Mouse (Mus musculus): ENCODE results near the gene Anp32b.

Gene Anp32b

DNA sequence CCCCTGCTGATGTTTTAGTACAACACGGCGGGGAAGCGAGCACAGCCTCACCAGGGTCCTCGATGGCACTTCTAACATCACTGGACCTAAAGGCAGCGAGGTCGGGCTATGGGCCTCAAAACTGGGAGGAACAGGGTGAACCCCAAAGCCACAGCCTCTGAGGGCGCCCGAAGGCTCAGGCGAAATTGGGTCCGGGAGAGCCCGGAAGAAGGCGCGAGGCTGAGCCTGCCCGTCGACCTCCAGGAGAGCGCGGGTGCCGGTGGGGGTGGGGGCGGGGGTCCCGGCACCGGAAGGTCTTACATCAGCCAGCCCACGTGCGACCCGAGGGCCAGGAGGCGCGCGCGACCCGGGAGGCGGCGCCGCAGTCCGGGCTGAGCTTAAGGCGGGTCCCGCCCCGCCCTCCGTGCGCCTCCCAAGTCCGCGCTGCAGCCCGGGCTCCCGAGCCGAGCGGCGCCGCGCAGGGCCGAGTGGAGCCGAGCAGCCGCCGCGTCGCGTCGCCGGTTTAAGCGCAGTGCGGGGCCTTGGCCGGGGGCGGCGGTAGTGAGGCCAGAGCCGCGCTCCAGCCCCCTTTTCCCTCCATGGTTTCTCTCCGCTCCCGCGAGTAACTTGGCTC lies at the start of gene Anp32b:
Gene Anp32b, plus strand, starts transcription at position 384 of the 613 bp plus-strand sequence.
- in situ Hi-C loops (cut with MseI, MboI), result loop anchor here in 1 of 2 experiments (5.0 kb wide), 1 partner anchor 63 kb away; the partner anchor contains the start of gene Trmo

DNA sequence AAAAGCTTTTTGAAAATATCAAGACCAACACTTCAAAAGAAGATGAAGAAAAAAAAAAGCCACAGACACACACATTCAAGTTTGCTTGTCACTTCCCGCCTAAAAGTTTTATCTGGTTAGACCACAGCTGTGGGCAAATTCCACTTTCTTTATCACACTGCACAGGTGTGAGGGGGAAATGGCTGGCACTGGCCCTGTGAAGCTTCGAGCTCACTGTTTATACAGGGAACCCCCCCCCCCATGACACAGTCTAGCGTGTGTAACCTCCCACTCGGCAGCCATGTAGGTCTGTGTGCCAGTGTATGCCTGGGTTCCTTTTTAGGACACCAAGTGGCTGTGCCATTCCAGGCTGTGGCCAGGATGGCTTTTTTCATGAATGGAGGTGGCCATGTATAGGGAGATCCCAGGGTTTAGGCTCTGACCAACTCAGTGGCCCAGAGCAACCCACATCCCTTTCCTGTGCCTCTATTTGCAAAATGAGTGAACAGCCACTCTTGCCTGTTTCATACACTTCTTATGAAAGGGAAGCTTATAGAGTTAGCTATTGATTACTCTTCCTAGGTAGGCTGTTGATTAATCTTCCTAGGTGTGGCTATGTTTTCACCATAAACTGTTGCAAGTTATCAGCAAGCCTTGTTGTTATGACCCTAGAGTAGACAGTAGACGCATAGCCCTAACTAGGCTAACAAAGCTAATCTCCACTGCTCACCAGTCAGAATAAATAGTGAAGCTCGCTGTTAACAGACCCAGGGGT lies 46.5 kb upstream of the Anp32b start:
- in situ Hi-C loops (cut with MseI, MboI), result no loop called here

- in situ Hi-C loops (cut with MseI, MboI), result no loop called here
Measured at GRCm38 (mm10) chr4:46406966-46407703, 43.6 kb upstream of the Anp32b start.

- in situ Hi-C loops (cut with MseI, MboI), result no loop called here
Measured at GRCm38 (mm10) chr4:46410677-46411076, 40.0 kb upstream of the Anp32b start.

- in situ Hi-C loops (cut with MseI, MboI), result no loop called here
Measured at GRCm38 (mm10) chr4:46411489-46411888, 39.2 kb upstream of the Anp32b start.

GRCm38 (mm10) chr4:46412113-46412512 lies 38.6 kb upstream of the Anp32b start:
- in situ Hi-C loops (cut with MseI, MboI), result no loop called here

DNA sequence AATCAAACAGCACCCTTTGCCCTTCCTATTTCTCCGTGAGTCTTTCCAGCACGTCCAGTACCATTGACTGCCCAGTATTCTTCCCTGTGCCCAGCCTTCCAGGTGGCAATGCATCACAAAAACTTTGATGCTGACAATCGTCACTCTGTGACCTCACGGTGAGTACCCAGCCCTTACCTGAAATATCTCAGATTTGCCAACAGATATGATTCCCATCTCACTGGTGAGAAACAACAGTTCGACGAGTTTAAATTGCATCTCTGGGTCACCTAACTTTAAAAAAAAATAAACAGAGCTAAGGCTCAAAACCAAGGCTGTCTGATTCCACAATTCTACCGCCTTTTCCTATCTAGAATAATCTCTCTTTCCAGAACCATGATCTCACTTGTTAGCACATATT lies 37.3 kb upstream of the Anp32b start, which contains the start of gene Hemgn:
Gene Hemgn, minus strand, starts transcription at position 101 of the 400 bp plus-strand sequence.
- in situ Hi-C loops (cut with MseI, MboI), result no loop called here

GRCm38 (mm10) chr4:46417491-46417890 lies 33.2 kb upstream of the Anp32b start:
- in situ Hi-C loops (cut with MseI, MboI), result no loop called here

- in situ Hi-C loops (cut with MseI, MboI), result no loop called here
Measured at GRCm38 (mm10) chr4:46418851-46419250, 31.9 kb upstream of the Anp32b start.

GRCm38 (mm10) chr4:46422625-46423024 lies 28.1 kb upstream of the Anp32b start:
- in situ Hi-C loops (cut with MseI, MboI), result no loop called here

DNA sequence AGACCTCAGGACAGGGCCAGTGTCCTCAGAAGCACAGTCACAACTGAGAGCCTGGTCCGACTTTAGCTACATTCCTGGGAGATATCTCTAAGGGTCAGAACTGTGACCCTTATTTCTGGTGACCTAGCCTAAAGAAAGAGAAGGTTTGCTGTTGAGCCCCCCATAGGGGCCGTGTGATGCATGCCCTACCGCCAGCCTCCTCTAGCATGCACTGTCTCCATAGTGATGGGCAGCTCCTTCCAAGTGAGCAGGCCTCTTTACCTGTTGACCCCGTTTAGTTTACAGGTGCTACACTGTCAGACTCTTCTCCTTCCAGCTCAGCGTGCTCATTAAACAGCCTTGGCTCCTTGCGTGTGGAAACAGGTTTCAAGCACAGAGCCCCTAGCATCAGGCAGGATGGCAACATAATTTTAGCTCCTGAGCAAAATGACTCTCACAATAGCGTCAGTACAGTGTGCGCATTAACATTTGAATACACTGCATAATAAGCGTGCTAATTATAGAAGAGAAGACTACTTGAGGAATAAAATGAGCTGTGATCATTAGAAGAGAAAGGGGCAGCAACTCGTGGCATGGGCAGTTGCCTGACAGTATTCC lies 21.7 kb upstream of the Anp32b start:
- in situ Hi-C loops (cut with MseI, MboI), result no loop called here

GRCm38 (mm10) chr4:46432339-46433036 lies 18.2 kb upstream of the Anp32b start:
- in situ Hi-C loops (cut with MseI, MboI), result no loop called here

DNA sequence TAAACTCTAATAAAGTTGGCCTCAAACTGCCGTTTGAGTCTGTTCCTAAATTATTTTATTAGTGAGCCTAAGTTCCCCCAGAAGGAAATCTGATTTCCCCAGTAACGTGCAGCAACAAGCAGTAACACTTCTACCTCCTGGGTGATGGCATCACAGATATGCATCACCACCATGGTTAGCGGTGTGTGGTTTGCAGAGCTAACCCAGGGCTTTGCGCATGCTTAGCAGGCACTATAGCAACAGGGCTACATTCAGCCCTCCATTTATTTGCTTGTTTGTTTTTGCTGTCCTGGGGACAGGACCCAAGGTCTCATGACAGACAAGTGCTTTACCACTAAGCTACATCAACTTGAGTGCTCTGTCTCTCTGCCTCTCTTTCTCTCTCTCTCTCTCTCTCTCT lies 8.2 kb upstream of the Anp32b start:
- in situ Hi-C loops (cut with MseI, MboI), result no loop called here

DNA sequence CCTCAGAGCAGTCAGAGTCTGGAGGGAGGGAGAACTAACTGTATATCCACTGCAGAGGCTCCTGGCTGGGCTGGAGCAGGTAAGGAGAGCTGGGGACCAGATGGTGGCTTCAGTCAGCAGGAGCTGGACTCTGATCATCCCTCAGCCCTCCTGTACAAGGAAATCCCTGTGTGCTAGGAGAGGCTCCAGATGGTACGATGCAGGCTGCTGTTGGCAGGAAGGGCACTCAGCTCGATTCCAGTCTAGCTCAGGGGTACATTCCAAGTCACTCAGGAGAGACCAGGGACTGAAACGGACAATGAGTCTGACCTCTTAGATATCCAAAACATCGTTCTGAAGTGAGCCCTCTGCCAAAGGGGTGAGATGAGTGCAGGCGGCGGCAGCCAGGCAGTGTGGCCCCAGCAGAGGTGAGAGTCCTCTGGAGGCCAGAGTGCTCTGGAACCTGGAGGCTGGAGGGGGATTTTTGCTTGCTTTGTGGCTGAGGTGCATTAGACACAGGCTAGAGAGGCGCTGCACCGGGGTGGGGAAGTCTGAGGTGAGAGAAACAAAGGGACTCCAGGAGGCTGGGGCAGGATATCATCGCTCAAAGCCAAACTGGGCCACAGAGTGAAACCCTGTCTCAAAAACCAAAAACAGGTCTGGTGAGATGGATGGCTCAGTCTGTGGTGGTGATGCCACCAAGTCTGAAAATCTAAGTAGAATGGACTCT lies 5.3 kb upstream of the Anp32b start:
- in situ Hi-C loops (cut with MseI, MboI), result no loop called here

DNA sequence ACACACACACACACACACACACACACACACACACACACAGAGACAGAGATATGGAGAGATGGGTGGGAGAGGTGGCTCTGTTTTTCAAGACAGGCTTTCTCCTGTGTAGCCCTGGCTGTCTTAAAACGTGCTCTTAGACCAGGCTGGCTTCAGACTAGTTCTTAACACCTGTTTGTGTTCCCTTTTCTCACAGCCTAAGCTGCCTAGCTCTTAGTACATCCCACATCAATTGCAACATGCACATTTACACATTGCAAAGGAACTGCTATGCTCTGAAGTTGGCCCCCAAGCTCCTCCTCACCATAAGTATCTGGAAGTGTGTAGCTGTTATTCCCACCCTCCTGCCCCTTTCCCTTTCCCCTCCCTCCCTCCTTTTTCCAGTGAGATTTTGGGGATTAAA lies 3.2 kb upstream of the Anp32b start:
- in situ Hi-C loops (cut with MseI, MboI), result no loop called here

DNA sequence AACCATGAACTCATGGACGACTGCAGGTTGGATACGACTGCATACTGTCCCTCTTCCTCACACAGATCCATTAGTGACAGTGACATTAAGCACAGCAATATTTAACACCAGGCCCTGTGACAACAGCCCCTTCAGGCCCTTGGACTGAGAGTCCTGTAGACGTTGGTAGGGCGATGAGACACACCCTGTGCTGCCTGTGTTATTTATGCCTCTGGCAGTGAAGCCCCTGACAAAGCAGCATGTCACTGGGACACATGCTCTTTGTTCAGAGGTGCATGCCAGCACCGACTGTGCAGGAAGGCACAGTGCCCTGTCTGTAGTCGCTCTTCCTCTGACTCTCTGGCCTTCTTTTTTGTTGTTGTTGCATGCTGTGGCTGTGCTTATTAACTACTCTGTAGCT lies 1.8 kb upstream of the Anp32b start:
- in situ Hi-C loops (cut with MseI, MboI), result no loop called here

- in situ Hi-C loops (cut with MseI, MboI), result loop anchor here in 1 of 2 experiments (5.0 kb wide), 1 partner anchor 63 kb away; the partner anchor contains the start of gene Trmo
Measured at GRCm38 (mm10) chr4:46450020-46450518, 633 bp upstream of the Anp32b start.

- in situ Hi-C loops (cut with MseI, MboI), result loop anchor here in 1 of 2 experiments (5.0 kb wide), 1 partner anchor 64 kb away; the partner anchor contains the start of gene Trmo
Measured at GRCm38 (mm10) chr4:46451240-46451757, 597 bp downstream of the Anp32b start.

GRCm38 (mm10) chr4:46451758-46452480 lies 1.2 kb downstream of the Anp32b start:
- in situ Hi-C loops (cut with MseI, MboI), result loop anchor here in 1 of 2 experiments (5.0 kb wide), 1 partner anchor 65 kb away; the partner anchor contains the start of gene Trmo
